Mouse (Mus musculus): ENCODE measurements around the gene Bex4. TPM values are rescaled to one million over a fixed set of nuclear protein-coding genes. Genes with fewer than 3 reads are reported as not detected.

Bex4 gene
- polyA plus RNA-seq, 1 experiment from 2014 or later = 195 TPM

Small RNA genes lying within 50 kb of the gene (microRNA-seq; reads per million reads assigned to microRNA genes)
- gene Mir6383 = not detected

Other genes starting within 250 kb of the Bex4 start
- 69.2 and 80.4 TPM in 2 replicates for gene Arxes2, start 145.2 kb upstream of the Bex4 start, polyA plus RNA-seq (2015; fragmentation: Nextera tagmentation; extraction: Ambion mirVana)
- gene Arxes1, start 105.6 kb upstream of the Bex4 start, polyA plus RNA-seq (2015; fragmentation: Nextera tagmentation; extraction: Ambion mirVana) = 29.2 and 29.5 TPM in 2 replicates
- gene Bex2, start 70.8 kb upstream of the Bex4 start, polyA plus RNA-seq (2015; fragmentation: Nextera tagmentation; extraction: Ambion mirVana) = 34.0 and 40.3 TPM in 2 replicates
- gene Nxf3, start 53.7 kb upstream of the Bex4 start, polyA plus RNA-seq (2015; fragmentation: Nextera tagmentation; extraction: Ambion mirVana) = 0.34 and 0.62 TPM in 2 replicates
- 230 and 260 TPM in 2 replicates for gene Tceal8, start 33.3 kb downstream of the Bex4 start, polyA plus RNA-seq (2015; fragmentation: Nextera tagmentation; extraction: Ambion mirVana)
- 15.2 and 16.5 TPM in 2 replicates for gene Tceal5, start 64.9 kb downstream of the Bex4 start, polyA plus RNA-seq (2015; fragmentation: Nextera tagmentation; extraction: Ambion mirVana)
- 12.3 and 15.1 TPM in 2 replicates for gene Tceal7, start 75.8 kb downstream of the Bex4 start, polyA plus RNA-seq (2015; fragmentation: Nextera tagmentation; extraction: Ambion mirVana)
- 226 and 272 TPM in 2 replicates for gene Bex1, start 76.5 kb downstream of the Bex4 start, polyA plus RNA-seq (2015; fragmentation: Nextera tagmentation; extraction: Ambion mirVana)
- gene Tceal9, start 106.1 kb downstream of the Bex4 start, polyA plus RNA-seq (2015; fragmentation: Nextera tagmentation; extraction: Ambion mirVana) = 448 and 526 TPM in 2 replicates
- 517 and 589 TPM in 2 replicates for gene Bex3, start 131.3 kb downstream of the Bex4 start, polyA plus RNA-seq (2015; fragmentation: Nextera tagmentation; extraction: Ambion mirVana)